Mouse (Mus musculus): ENCODE measurements around the gene Pard6b. TPM values are rescaled to one million over a fixed set of nuclear protein-coding genes. Genes with fewer than 3 reads are reported as not detected.
"Not testable (repeated sequence)": the region's sequence is repeated elsewhere in the genome, so short reads cannot be mapped to it uniquely, and the experiment has no call there.

The Pard6b gene
- polyA plus RNA-seq, 1 experiment from 2014 or later = 3.0 TPM

DNA sequence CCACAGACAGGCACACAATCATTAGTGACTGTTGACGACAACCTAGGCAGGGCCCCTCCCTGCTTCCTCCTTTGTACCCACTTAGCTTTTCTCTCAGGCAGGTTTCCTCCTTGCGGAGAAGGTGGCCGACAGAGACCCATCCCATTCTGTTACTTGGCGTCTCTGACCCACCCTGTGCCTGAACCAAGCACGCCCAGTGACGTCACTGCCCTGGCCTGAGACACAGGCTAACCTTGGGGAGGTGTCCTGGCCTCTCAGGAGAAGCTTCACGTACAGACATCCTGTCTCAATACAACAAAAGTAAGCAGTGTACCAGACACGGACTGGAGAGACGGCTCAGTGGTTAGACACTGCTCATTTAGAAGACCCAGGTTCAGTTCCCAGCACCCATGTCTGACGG lies 22.5 kb downstream of the Pard6b start:
- 90% methylated on average over 10 of the region's 10 CpGs for WGBS
- ATAC-seq (ENCODE audit: insufficient number of reproducible peaks, insufficient read depth, low FRiP score, low TSS enrichment, low read depth) = no peak
- H3K4me2 ChIP-seq = no peak overlapping the region

GRCm38 (mm10) chr2:168104375-168105144 lies 23.8 kb downstream of the Pard6b start:
- no peaks in the 10 kb centered on the region for H3K27me3 ChIP-seq
- ATAC-seq (ENCODE audit: insufficient number of reproducible peaks, insufficient read depth, low FRiP score, low TSS enrichment, low read depth) = no peak
- 76% methylated on average over 22 of the region's 22 CpGs for WGBS

More for the DNA sequence above, 22.5 kb downstream of the Pard6b start:
- no peak overlapping the region for H3K27ac ChIP-seq
- no peak overlapping the region for H3K4me3 ChIP-seq
- H3K9ac ChIP-seq = no peak overlapping the region
- H3K36me3 ChIP-seq = no peaks in the 10 kb centered on the region
- H3K9me3 ChIP-seq = no peaks in the 10 kb centered on the region
- no peaks in the 10 kb centered on the region for H3K27me3 ChIP-seq
- H3K4me1 ChIP-seq = peaks cover 6% of the 10 kb centered on the region

GRCm38 (mm10) chr2:168105271-168105670 lies 24.5 kb downstream of the Pard6b start:
- H3K9me3 ChIP-seq = no peaks in the 10 kb centered on the region
- H3K27me3 ChIP-seq = no peaks in the 10 kb centered on the region
- peaks cover 6% of the 10 kb centered on the region for H3K4me1 ChIP-seq
- ATAC-seq (ENCODE audit: insufficient number of reproducible peaks, insufficient read depth, low FRiP score, low TSS enrichment, low read depth) = no peak
- H3K27ac ChIP-seq = no peak overlapping the region; the same call in 1 of the 2 replicates
- no peak overlapping the region for H3K4me3 ChIP-seq
- no peak overlapping the region for H3K4me2 ChIP-seq
- no peaks in the 10 kb centered on the region for H3K36me3 ChIP-seq
- 59% methylated on average over 8 of the region's 8 CpGs for WGBS
- H3K9ac ChIP-seq = no peak overlapping the region

More at GRCm38 (mm10) chr2:168104375-168105144, 23.8 kb downstream of the Pard6b start:
- no peaks in the 10 kb centered on the region for H3K36me3 ChIP-seq
- H3K27ac ChIP-seq = peak overlapping the region; percentile 39
- H3K9me3 ChIP-seq = no peaks in the 10 kb centered on the region
- H3K4me3 ChIP-seq = no peak overlapping the region
- peaks cover 6% of the 10 kb centered on the region for H3K4me1 ChIP-seq
- no peak overlapping the region for H3K4me2 ChIP-seq
- no peak overlapping the region for H3K9ac ChIP-seq

DNA sequence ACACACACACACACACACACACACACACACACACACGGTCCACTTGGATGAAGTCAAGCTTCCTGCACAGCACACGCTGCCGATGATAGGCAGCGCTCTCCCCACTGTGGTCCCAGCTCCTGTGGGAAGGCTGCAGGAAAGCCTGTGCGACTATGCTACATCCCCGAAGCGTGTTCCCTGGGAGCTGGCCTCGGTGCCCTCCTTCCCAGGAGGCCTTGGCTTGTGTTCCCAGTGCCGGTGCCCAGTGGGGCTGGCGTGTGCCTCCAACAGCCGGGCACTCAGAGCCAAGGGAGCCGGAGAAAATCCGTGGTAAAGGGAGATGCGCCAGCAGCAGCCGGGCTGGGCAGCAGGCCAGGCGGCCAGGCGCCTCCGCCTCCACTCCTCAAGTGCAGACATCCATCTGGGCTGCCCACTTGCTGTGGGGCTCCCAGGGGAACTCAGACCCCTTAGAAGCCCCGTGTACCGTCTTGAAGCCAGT lies 25.9 kb downstream of the Pard6b start:
- Histone ChIP-seq H3K27me3 (no peaks in the 10 kb centered on the region), H3K4me2 (peak overlapping the region; percentile 31), H3K9me3 (no peaks in the 10 kb centered on the region), H3K27ac (peak overlapping the region; percentile 74), H3K36me3 (no peaks in the 10 kb centered on the region), H3K4me3 (no peak overlapping the region), H3K9ac (no peak overlapping the region), H3K4me1 (peaks cover 6% of the 10 kb centered on the region)
- ATAC-seq (ENCODE audit: insufficient number of reproducible peaks, insufficient read depth, low FRiP score, low TSS enrichment, low read depth) = no peak
- WGBS = 56% methylated on average over 20 of the region's 20 CpGs

DNA sequence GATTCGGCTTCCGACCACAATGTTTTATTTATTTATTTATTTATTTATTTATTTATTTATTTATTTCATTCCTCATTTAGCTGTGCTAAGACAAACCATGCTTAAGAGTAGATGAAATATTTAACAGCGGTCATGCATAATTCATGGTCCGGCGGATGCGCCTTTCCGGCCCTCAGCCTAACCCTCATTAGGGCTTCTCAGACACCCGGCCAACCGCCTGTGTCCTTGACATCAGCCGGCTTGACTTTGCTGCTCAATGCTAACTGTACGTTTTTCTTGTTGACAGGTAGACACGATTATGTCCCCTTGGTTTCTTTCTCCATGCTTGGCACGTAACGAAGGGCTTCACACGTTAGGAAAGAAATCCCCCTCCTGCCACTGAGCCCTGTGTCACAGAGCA lies 26.6 kb downstream of the Pard6b start:
- no peaks in the 10 kb centered on the region for H3K36me3 ChIP-seq
- H3K27me3 ChIP-seq = no peaks in the 10 kb centered on the region
- peaks cover 10% of the 10 kb centered on the region for H3K4me1 ChIP-seq
- H3K4me2 ChIP-seq = no peak overlapping the region
- ATAC-seq (ENCODE audit: insufficient number of reproducible peaks, insufficient read depth, low FRiP score, low TSS enrichment, low read depth) = no peak
- H3K9ac ChIP-seq = no peak overlapping the region
- H3K4me3 ChIP-seq = no peak overlapping the region
- H3K9me3 ChIP-seq = no peaks in the 10 kb centered on the region
- WGBS = 91% methylated on average over 15 of the region's 15 CpGs
- H3K27ac ChIP-seq = peak overlapping the region; percentile 74

GRCm38 (mm10) chr2:168107901-168108300 lies 27.1 kb downstream of the Pard6b start:
- H3K4me2 ChIP-seq; H3K9ac ChIP-seq; H3K4me3 ChIP-seq; H3K27ac ChIP-seq; H3K4me1 ChIP-seq; H3K27me3 ChIP-seq; H3K9me3 ChIP-seq; ATAC-seq (ENCODE audit: insufficient number of reproducible peaks, insufficient read depth, low FRiP score, low TSS enrichment, low read depth); H3K36me3 ChIP-seq: not testable (repeated sequence)
- WGBS = 89% methylated on average over 6 of the region's 6 CpGs

DNA sequence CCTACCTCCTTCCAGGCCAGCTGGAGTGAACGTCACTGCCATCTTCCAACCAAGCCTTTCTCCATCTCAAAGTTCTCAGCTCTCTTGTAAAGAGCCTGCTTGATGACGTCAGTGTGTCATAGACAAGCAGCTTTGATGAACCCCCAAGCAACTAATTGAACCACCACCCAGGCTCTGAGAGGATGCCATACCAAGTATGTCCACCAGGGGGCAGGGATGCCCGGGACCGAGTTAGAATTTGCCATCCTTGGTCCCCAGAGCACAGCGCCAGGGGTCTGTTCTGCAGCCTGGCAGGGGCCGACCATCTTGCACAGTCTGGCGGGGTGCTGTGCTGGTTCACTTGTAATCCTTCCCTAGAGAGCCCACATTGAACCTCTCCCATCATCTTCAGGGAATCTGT lies 31.1 kb downstream of the Pard6b start:
- no peak overlapping the region for H3K4me3 ChIP-seq
- H3K4me1 ChIP-seq = peaks cover 28% of the 10 kb centered on the region
- no peak for ATAC-seq (ENCODE audit: insufficient number of reproducible peaks, insufficient read depth, low FRiP score, low TSS enrichment, low read depth)
- H3K27me3 ChIP-seq = no peaks in the 10 kb centered on the region; the same call in 1 of the 2 replicates
- 8% methylated on average over 7 of the region's 7 CpGs for WGBS
- H3K36me3 ChIP-seq = no peaks in the 10 kb centered on the region
- H3K4me2 ChIP-seq = no peak overlapping the region
- no peak overlapping the region for H3K27ac ChIP-seq
- H3K9ac ChIP-seq = no peak overlapping the region
- no peaks in the 10 kb centered on the region for H3K9me3 ChIP-seq

- Histone ChIP-seq H3K4me2 (no peak overlapping the region), H3K9ac (no peak overlapping the region), H3K27me3 (peaks cover 3% of the 10 kb centered on the region; the same call in 1 of the 2 replicates), H3K9me3 (no peaks in the 10 kb centered on the region), H3K4me3 (no peak overlapping the region), H3K36me3 (no peaks in the 10 kb centered on the region), H3K4me1 (peaks cover 35% of the 10 kb centered on the region), H3K27ac (no peak overlapping the region)
- 84% methylated on average over 9 of the region's 9 CpGs for WGBS
- no peak for ATAC-seq (ENCODE audit: insufficient number of reproducible peaks, insufficient read depth, low FRiP score, low TSS enrichment, low read depth)
Observed at GRCm38 (mm10) chr2:168113263-168113662, 32.5 kb downstream of the Pard6b start.

- peaks cover 35% of the 10 kb centered on the region for H3K4me1 ChIP-seq
- no peak overlapping the region for H3K4me2 ChIP-seq
- no peak overlapping the region for H3K4me3 ChIP-seq
- 78% methylated on average over 5 of the region's 5 CpGs for WGBS
- H3K9me3 ChIP-seq = no peaks in the 10 kb centered on the region
- ATAC-seq (ENCODE audit: insufficient number of reproducible peaks, insufficient read depth, low FRiP score, low TSS enrichment, low read depth) = no peak
- no peak overlapping the region for H3K27ac ChIP-seq
- H3K27me3 ChIP-seq = peaks cover 3% of the 10 kb centered on the region; the same call in 1 of the 2 replicates
- no peaks in the 10 kb centered on the region for H3K36me3 ChIP-seq
- H3K9ac ChIP-seq = no peak overlapping the region
Observed at GRCm38 (mm10) chr2:168113692-168114091, 32.9 kb downstream of the Pard6b start.

DNA sequence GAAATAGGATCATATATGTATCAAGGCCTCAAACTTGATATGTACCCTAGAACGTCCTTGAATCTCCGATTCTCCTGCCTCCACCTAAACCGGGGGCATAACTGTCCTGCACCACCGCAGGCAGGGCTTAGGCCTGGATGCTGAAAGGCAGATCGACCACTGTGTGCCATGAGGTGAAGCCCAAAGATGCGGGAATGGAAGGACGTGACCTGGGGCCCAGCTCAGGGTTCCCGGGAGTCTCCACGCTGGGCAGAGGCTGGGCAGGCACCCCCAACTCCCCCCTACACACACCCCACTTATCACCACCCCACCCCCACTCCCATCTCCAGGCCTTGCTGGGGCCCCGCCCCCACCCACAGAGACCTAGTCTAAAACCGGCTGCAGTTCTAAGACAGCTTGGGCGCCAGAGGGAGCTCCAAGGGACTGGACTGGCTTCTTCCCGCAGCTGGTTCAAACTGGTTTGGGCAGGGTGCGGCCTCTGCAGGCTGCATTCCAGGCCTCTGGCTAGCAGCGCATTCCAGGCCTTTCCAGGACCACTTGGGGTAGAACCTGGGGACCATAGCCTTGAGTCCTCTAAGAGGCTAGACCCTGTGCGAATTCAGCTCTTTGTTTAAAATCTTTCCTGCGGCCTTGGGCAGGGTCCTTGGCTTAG lies 34.0 kb downstream of the Pard6b start:
- no peaks in the 10 kb centered on the region for H3K9me3 ChIP-seq
- no peak overlapping the region; the same call in 1 of the 2 replicates for H3K4me2 ChIP-seq
- H3K27me3 ChIP-seq = peaks cover 3% of the 10 kb centered on the region; the same call in 1 of the 2 replicates
- H3K36me3 ChIP-seq = no peaks in the 10 kb centered on the region
- H3K9ac ChIP-seq = peak overlapping the region; percentile 51
- H3K27ac ChIP-seq = peak overlapping the region; percentile 83
- WGBS = 15% methylated on average over 17 of the region's 17 CpGs
- H3K4me3 ChIP-seq = no peak overlapping the region
- H3K4me1 ChIP-seq = peaks cover 35% of the 10 kb centered on the region
- peak; percentile 70; the same call in 1 of the 2 replicates for ATAC-seq (ENCODE audit: insufficient number of reproducible peaks, insufficient read depth, low FRiP score, low TSS enrichment, low read depth)

GRCm38 (mm10) chr2:168115826-168116225 lies 35.0 kb downstream of the Pard6b start:
- Histone ChIP-seq H3K27me3 (peaks cover 3% of the 10 kb centered on the region; the same call in 1 of the 2 replicates), H3K9ac (peak overlapping the region; percentile 27; the same call in 1 of the 2 replicates), H3K4me2 (no peak overlapping the region), H3K4me3 (no peak overlapping the region), H3K9me3 (no peaks in the 10 kb centered on the region), H3K27ac (peak overlapping the region; percentile 83; the same call in 1 of the 2 replicates), H3K4me1 (peaks cover 35% of the 10 kb centered on the region), H3K36me3 (no peaks in the 10 kb centered on the region)
- no peak for ATAC-seq (ENCODE audit: insufficient number of reproducible peaks, insufficient read depth, low FRiP score, low TSS enrichment, low read depth)
- WGBS = 75% methylated on average over 3 of the region's 3 CpGs
